Mouse (Mus musculus): ENCODE data around the gene Fbxl17. TPM values are rescaled to one million over a fixed set of nuclear protein-coding genes. Genes with fewer than 3 reads are reported as not detected.

Gene Fbxl17
- polyA plus RNA-seq, 1 experiment: 7.3 TPM

GRCm38 (mm10) chr17:63195496-63195895 is 304.3 kb downstream of the Fbxl17 start:
- DNase-seq: no peak
- H3K36me3 ChIP-seq (ENCODE audit: control insufficient read depth, insufficient read depth, low read length): no peaks in the 10 kb centered on the region
- H3K27me3 ChIP-seq (ENCODE audit: control insufficient read depth, insufficient read depth, low read length): no peaks in the 10 kb centered on the region
- H3K4me1 ChIP-seq (replicated peaks; ENCODE audit: control insufficient read depth, insufficient read depth, low read length): no peaks in the 10 kb centered on the region
- WGBS: 96% methylated on average over 2 of the region's 2 CpGs
- no peak overlapping the region for H3K4me3 ChIP-seq (ENCODE audit: control insufficient read depth, insufficient read depth, low read length)
- H3K27ac ChIP-seq (ENCODE audit: control insufficient read depth, insufficient read depth, low read length): no peak overlapping the region
- TF ChIP-seq CTCF (IDR thresholded peaks at IDR 0.05; ENCODE audit: borderline replicate concordance, control insufficient read depth, extremely low read depth, insufficient read depth, low read length, poor library complexity) (no peak), POLR2A (IDR thresholded peaks at IDR 0.05; ENCODE audit: control insufficient read depth, extremely low read depth, insufficient read depth, low read length, poor library complexity) (no peak)

- DNase-seq: no peak
- TF ChIP-seq POLR2A (IDR thresholded peaks at IDR 0.05; ENCODE audit: control insufficient read depth, extremely low read depth, insufficient read depth, low read length, poor library complexity): no peak
- no peak for TF ChIP-seq CTCF (IDR thresholded peaks at IDR 0.05; ENCODE audit: borderline replicate concordance, control insufficient read depth, extremely low read depth, insufficient read depth, low read length, poor library complexity)
- no peaks in the 10 kb centered on the region for H3K27me3 ChIP-seq (ENCODE audit: control insufficient read depth, insufficient read depth, low read length)
- no peaks in the 10 kb centered on the region for H3K36me3 ChIP-seq (ENCODE audit: control insufficient read depth, insufficient read depth, low read length)
- 23% methylated on average over 7 of the region's 7 CpGs for WGBS
- no peak overlapping the region for H3K27ac ChIP-seq (ENCODE audit: control insufficient read depth, insufficient read depth, low read length)
- no peaks in the 10 kb centered on the region for H3K4me1 ChIP-seq (replicated peaks; ENCODE audit: control insufficient read depth, insufficient read depth, low read length)
- no peak overlapping the region for H3K4me3 ChIP-seq (ENCODE audit: control insufficient read depth, insufficient read depth, low read length)
Measured at GRCm38 (mm10) chr17:63193196-63193595, 306.6 kb downstream of the Fbxl17 start.

- Histone ChIP-seq H3K27ac (ENCODE audit: control insufficient read depth, insufficient read depth, low read length) (no peak overlapping the region), H3K36me3 (ENCODE audit: control insufficient read depth, insufficient read depth, low read length) (no peaks in the 10 kb centered on the region), H3K4me1 (replicated peaks; ENCODE audit: control insufficient read depth, insufficient read depth, low read length) (no peaks in the 10 kb centered on the region), H3K27me3 (ENCODE audit: control insufficient read depth, insufficient read depth, low read length) (no peaks in the 10 kb centered on the region), H3K4me3 (ENCODE audit: control insufficient read depth, insufficient read depth, low read length) (no peak overlapping the region)
- no peak for TF ChIP-seq POLR2A (IDR thresholded peaks at IDR 0.05; ENCODE audit: control insufficient read depth, extremely low read depth, insufficient read depth, low read length, poor library complexity)
- TF ChIP-seq CTCF (IDR thresholded peaks at IDR 0.05; ENCODE audit: borderline replicate concordance, control insufficient read depth, extremely low read depth, insufficient read depth, low read length, poor library complexity): no peak
- 95% methylated on average over 8 of the region's 8 CpGs for WGBS
- DNase-seq: no peak
Measured at GRCm38 (mm10) chr17:63191345-63191744, 308.5 kb downstream of the Fbxl17 start.

- Histone ChIP-seq H3K27me3 (ENCODE audit: control insufficient read depth, insufficient read depth, low read length) (no peaks in the 10 kb centered on the region), H3K4me1 (replicated peaks; ENCODE audit: control insufficient read depth, insufficient read depth, low read length) (no peaks in the 10 kb centered on the region), H3K4me3 (ENCODE audit: control insufficient read depth, insufficient read depth, low read length) (no peak overlapping the region), H3K36me3 (ENCODE audit: control insufficient read depth, insufficient read depth, low read length) (no peaks in the 10 kb centered on the region), H3K27ac (ENCODE audit: control insufficient read depth, insufficient read depth, low read length) (no peak overlapping the region)
- WGBS: 14% methylated on average over 8 of the region's 8 CpGs
- DNase-seq: no peak
- TF ChIP-seq CTCF (IDR thresholded peaks at IDR 0.05; ENCODE audit: borderline replicate concordance, control insufficient read depth, extremely low read depth, insufficient read depth, low read length, poor library complexity) (no peak), POLR2A (IDR thresholded peaks at IDR 0.05; ENCODE audit: control insufficient read depth, extremely low read depth, insufficient read depth, low read length, poor library complexity) (no peak)
Measured at GRCm38 (mm10) chr17:63189274-63189673, 310.5 kb downstream of the Fbxl17 start.

GRCm38 (mm10) chr17:63185531-63185930 is 314.3 kb downstream of the Fbxl17 start:
- no peak for TF ChIP-seq POLR2A (IDR thresholded peaks at IDR 0.05; ENCODE audit: control insufficient read depth, extremely low read depth, insufficient read depth, low read length, poor library complexity)
- no peak for TF ChIP-seq CTCF (IDR thresholded peaks at IDR 0.05; ENCODE audit: borderline replicate concordance, control insufficient read depth, extremely low read depth, insufficient read depth, low read length, poor library complexity)
- no peaks in the 10 kb centered on the region for H3K36me3 ChIP-seq (ENCODE audit: control insufficient read depth, insufficient read depth, low read length)
- DNase-seq: no peak
- WGBS: 96% methylated on average over 9 of the region's 9 CpGs
- no peak overlapping the region for H3K27ac ChIP-seq (ENCODE audit: control insufficient read depth, insufficient read depth, low read length)
- H3K4me1 ChIP-seq (replicated peaks; ENCODE audit: control insufficient read depth, insufficient read depth, low read length): no peaks in the 10 kb centered on the region
- H3K4me3 ChIP-seq (ENCODE audit: control insufficient read depth, insufficient read depth, low read length): no peak overlapping the region
- H3K27me3 ChIP-seq (ENCODE audit: control insufficient read depth, insufficient read depth, low read length): no peaks in the 10 kb centered on the region

GRCm38 (mm10) chr17:63184844-63185504 is 314.8 kb downstream of the Fbxl17 start:
- no peaks in the 10 kb centered on the region for H3K27me3 ChIP-seq (ENCODE audit: control insufficient read depth, insufficient read depth, low read length)
- TF ChIP-seq POLR2A (IDR thresholded peaks at IDR 0.05; ENCODE audit: control insufficient read depth, extremely low read depth, insufficient read depth, low read length, poor library complexity): no peak
- TF ChIP-seq CTCF (IDR thresholded peaks at IDR 0.05; ENCODE audit: borderline replicate concordance, control insufficient read depth, extremely low read depth, insufficient read depth, low read length, poor library complexity): no peak
- H3K27ac ChIP-seq (ENCODE audit: control insufficient read depth, insufficient read depth, low read length): no peak overlapping the region
- no peak overlapping the region for H3K4me3 ChIP-seq (ENCODE audit: control insufficient read depth, insufficient read depth, low read length)
- no peaks in the 10 kb centered on the region for H3K36me3 ChIP-seq (ENCODE audit: control insufficient read depth, insufficient read depth, low read length)
- 97% methylated on average over 10 of the region's 10 CpGs for WGBS
- DNase-seq: no peak
- H3K4me1 ChIP-seq (replicated peaks; ENCODE audit: control insufficient read depth, insufficient read depth, low read length): no peaks in the 10 kb centered on the region

- TF ChIP-seq CTCF (IDR thresholded peaks at IDR 0.05; ENCODE audit: borderline replicate concordance, control insufficient read depth, extremely low read depth, insufficient read depth, low read length, poor library complexity) (no peak), POLR2A (IDR thresholded peaks at IDR 0.05; ENCODE audit: control insufficient read depth, extremely low read depth, insufficient read depth, low read length, poor library complexity) (no peak)
- H3K27me3 ChIP-seq (ENCODE audit: control insufficient read depth, insufficient read depth, low read length): no peaks in the 10 kb centered on the region
- 91% methylated on average over 3 of the region's 3 CpGs for WGBS
- no peak for DNase-seq
- no peaks in the 10 kb centered on the region for H3K4me1 ChIP-seq (replicated peaks; ENCODE audit: control insufficient read depth, insufficient read depth, low read length)
- H3K27ac ChIP-seq (ENCODE audit: control insufficient read depth, insufficient read depth, low read length): no peak overlapping the region
- no peaks in the 10 kb centered on the region for H3K36me3 ChIP-seq (ENCODE audit: control insufficient read depth, insufficient read depth, low read length)
- no peak overlapping the region for H3K4me3 ChIP-seq (ENCODE audit: control insufficient read depth, insufficient read depth, low read length)
Measured at GRCm38 (mm10) chr17:63183431-63183830, 316.4 kb downstream of the Fbxl17 start.
